Mouse (Mus musculus) E14TG2a.4 (cell line): ENCODE measurements around the gene Rab8b.
"Not testable (repeated sequence)": the region's sequence is repeated elsewhere in the genome, so short reads cannot be mapped to it uniquely, and the experiment has no call there.

Source experiments
- H3K27me3 ChIP-seq: 2 replicates; pipeline ENCODE4 v1.6.1; 2014; ENCODE audit warnings: low read length, control low read depth; ENCODE audit not compliant: insufficient read depth
- H3K36me3 ChIP-seq: 2 replicates; pipeline ENCODE4 v1.6.1; 2014; ENCODE audit warnings: low read length, control low read depth; ENCODE audit not compliant: insufficient read depth
- H3K4me1 ChIP-seq: replicated peaks from 2 replicates; pipeline ENCODE4 v1.6.1; 2014; ENCODE audit warnings: low read depth, low read length, control low read depth
- H3K4me3 ChIP-seq: replicated peaks from 2 replicates; pipeline ENCODE4 v1.5.1; 2014; ENCODE audit warnings: mild to moderate bottlenecking, low read length
- H3K9me3 ChIP-seq: 2 replicates; pipeline ENCODE4 v1.6.1; 2014; ENCODE audit warnings: low read length, control low read depth
- CTCF ChIP-seq: conservative IDR thresholded peaks from 2 replicates; pipeline ENCODE4 v1.5.1; 2014; ENCODE audit warnings: low read length
- NANOG ChIP-seq: IDR thresholded peaks from 2 replicates; pipeline ENCODE4 v1.6.1; 2014; ENCODE audit warnings: borderline replicate concordance, low read length, mixed read lengths
- POU5F1 ChIP-seq: IDR thresholded peaks from 2 replicates; pipeline ENCODE4 v1.6.1; 2014; ENCODE audit warnings: low read length, borderline replicate concordance

The Rab8b gene

GRCm38 (mm10) chr9:66920488-66921279 lies 1.2 kb upstream of the Rab8b start:
- peaks cover 29% of the 10 kb centered on the region for H3K27me3 ChIP-seq
- no peak overlapping the region for H3K4me3 ChIP-seq
- no peak for TF ChIP-seq POU5F1
- TF ChIP-seq CTCF: no peak
- no peak for TF ChIP-seq NANOG
- no peaks in the 10 kb centered on the region for H3K9me3 ChIP-seq
- peaks cover 7% of the 10 kb centered on the region for H3K4me1 ChIP-seq
- H3K36me3 ChIP-seq: no peaks in the 10 kb centered on the region

- H3K9me3 ChIP-seq: no peaks in the 10 kb centered on the region
- no peaks in the 10 kb centered on the region for H3K36me3 ChIP-seq
- peaks cover 11% of the 10 kb centered on the region for H3K4me1 ChIP-seq
- H3K27me3 ChIP-seq: peaks cover 29% of the 10 kb centered on the region
- peak overlapping the region; percentile 96 for H3K4me3 ChIP-seq
- TF ChIP-seq CTCF (no peak), POU5F1 (no peak), NANOG (no peak)
Measured at GRCm38 (mm10) chr9:66919981-66920380, 494 bp upstream of the Rab8b start.

GRCm38 (mm10) chr9:66918672-66919330 lies 686 bp downstream of the Rab8b start:
- H3K9me3 ChIP-seq: no peaks in the 10 kb centered on the region
- H3K4me1 ChIP-seq: peaks cover 16% of the 10 kb centered on the region
- no peak for TF ChIP-seq POU5F1
- TF ChIP-seq NANOG: no peak
- no peak for TF ChIP-seq CTCF
- peak overlapping the region; percentile 96 for H3K4me3 ChIP-seq
- peaks cover 29% of the 10 kb centered on the region for H3K27me3 ChIP-seq
- no peaks in the 10 kb centered on the region for H3K36me3 ChIP-seq

- peaks cover 29% of the 10 kb centered on the region for H3K27me3 ChIP-seq
- no peak overlapping the region for H3K4me3 ChIP-seq
- peaks cover 24% of the 10 kb centered on the region for H3K4me1 ChIP-seq
- H3K36me3 ChIP-seq: no peaks in the 10 kb centered on the region
- H3K9me3 ChIP-seq: no peaks in the 10 kb centered on the region
- TF ChIP-seq POU5F1 (no peak), CTCF (no peak), NANOG (no peak)
Measured at GRCm38 (mm10) chr9:66917892-66918255, 1.6 kb downstream of the Rab8b start.

- peaks cover 29% of the 10 kb centered on the region for H3K27me3 ChIP-seq
- TF ChIP-seq NANOG: no peak
- no peak for TF ChIP-seq POU5F1
- TF ChIP-seq CTCF: no peak
- H3K9me3 ChIP-seq: no peaks in the 10 kb centered on the region
- peaks cover 29% of the 10 kb centered on the region for H3K4me1 ChIP-seq
- H3K36me3 ChIP-seq: no peaks in the 10 kb centered on the region
- H3K4me3 ChIP-seq: no peak overlapping the region
Measured at GRCm38 (mm10) chr9:66917216-66917891, 2.1 kb downstream of the Rab8b start.

GRCm38 (mm10) chr9:66915869-66916785 lies 3.4 kb downstream of the Rab8b start:
- Histone ChIP-seq H3K4me3 (no peak overlapping the region), H3K27me3 (peaks cover 26% of the 10 kb centered on the region), H3K36me3 (no peaks in the 10 kb centered on the region), H3K4me1 (peaks cover 40% of the 10 kb centered on the region), H3K9me3 (no peaks in the 10 kb centered on the region)
- TF ChIP-seq CTCF (no peak), POU5F1 (no peak), NANOG (no peak)

GRCm38 (mm10) chr9:66915401-66915800 lies 4.1 kb downstream of the Rab8b start:
- no peak for TF ChIP-seq CTCF
- TF ChIP-seq POU5F1: no peak
- TF ChIP-seq NANOG: no peak
- H3K36me3 ChIP-seq: no peaks in the 10 kb centered on the region
- peaks cover 47% of the 10 kb centered on the region for H3K4me1 ChIP-seq
- H3K4me3 ChIP-seq: no peak overlapping the region
- H3K27me3 ChIP-seq: peaks cover 26% of the 10 kb centered on the region
- no peaks in the 10 kb centered on the region for H3K9me3 ChIP-seq

GRCm38 (mm10) chr9:66914540-66914939 lies 4.9 kb downstream of the Rab8b start:
- Histone ChIP-seq H3K36me3 (no peaks in the 10 kb centered on the region), H3K27me3 (peaks cover 26% of the 10 kb centered on the region), H3K4me3 (no peak overlapping the region), H3K4me1 (peaks cover 56% of the 10 kb centered on the region), H3K9me3 (no peaks in the 10 kb centered on the region)
- TF ChIP-seq POU5F1 (no peak), NANOG (no peak), CTCF (no peak)

GRCm38 (mm10) chr9:66913254-66913934 lies 6.1 kb downstream of the Rab8b start:
- H3K4me1 ChIP-seq: peaks cover 55% of the 10 kb centered on the region
- not testable (repeated sequence) for H3K9me3 ChIP-seq, H3K4me3 ChIP-seq, H3K36me3 ChIP-seq
- H3K27me3 ChIP-seq: peaks cover 16% of the 10 kb centered on the region
